Mouse (Mus musculus): ENCODE measurements at regions not wholly inside any gene's neighbourhood (a gene's known extent, or its start where the extent isn't known, plus 50 kb on each side); places are given as distances from the start of the nearest gene placed in this dataset.

- no peak for DNase-seq (ENCODE audit: low read depth, low spot score)
Observed at GRCm38 (mm10) chr12:25615377-25615776, 518.4 kb upstream of the Id2 start.

DNA sequence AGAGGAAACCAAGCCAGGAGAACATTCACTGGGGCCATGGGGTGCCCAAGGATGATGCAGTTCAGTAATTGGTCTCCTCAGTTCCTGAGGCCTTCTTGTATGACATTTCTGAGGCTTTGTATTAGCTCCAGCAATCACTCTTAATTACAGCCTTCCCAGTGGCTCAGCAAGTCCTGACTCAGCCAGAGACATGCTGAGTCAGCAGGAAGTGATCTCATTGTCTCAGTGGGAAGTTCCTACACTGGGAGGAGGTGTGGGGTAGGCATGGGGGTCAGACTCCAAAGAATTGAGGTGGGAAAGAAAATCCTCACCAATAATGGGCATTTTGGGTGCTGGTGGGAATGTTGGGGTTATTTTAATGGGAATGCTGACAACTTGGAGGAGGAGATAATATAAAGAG is 516.5 kb upstream of the Id2 start:
- DNase-seq (ENCODE audit: low read depth, low spot score) = peak; percentile 9

GRCm38 (mm10) chr12:25609045-25609444 is 512.1 kb upstream of the Id2 start:
- DNase-seq (ENCODE audit: low read depth, low spot score) = no peak

GRCm38 (mm10) chr12:25605396-25605795 is 508.5 kb upstream of the Id2 start:
- DNase-seq (ENCODE audit: low read depth, low spot score) = no peak

DNA sequence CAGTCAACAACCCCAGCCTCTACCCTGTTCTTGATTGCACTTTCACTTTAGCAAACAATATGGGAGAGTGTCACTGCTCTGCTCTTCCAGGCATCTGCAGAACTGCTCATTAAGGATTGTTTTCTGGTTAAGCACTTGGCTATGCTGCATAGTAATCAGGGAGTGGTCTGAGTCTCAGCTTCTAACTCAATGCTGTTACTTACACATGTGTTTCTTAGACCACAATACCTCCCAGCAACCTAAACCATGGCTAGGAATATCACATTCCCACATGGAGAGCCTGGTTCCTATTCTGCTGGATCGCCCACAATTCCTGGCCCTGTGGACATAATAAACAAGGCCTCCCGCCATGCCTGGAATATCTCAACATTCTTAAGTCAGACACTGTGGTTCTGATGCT is 493.3 kb upstream of the Id2 start:
- no peak for DNase-seq (ENCODE audit: low read depth, low spot score)

DNA sequence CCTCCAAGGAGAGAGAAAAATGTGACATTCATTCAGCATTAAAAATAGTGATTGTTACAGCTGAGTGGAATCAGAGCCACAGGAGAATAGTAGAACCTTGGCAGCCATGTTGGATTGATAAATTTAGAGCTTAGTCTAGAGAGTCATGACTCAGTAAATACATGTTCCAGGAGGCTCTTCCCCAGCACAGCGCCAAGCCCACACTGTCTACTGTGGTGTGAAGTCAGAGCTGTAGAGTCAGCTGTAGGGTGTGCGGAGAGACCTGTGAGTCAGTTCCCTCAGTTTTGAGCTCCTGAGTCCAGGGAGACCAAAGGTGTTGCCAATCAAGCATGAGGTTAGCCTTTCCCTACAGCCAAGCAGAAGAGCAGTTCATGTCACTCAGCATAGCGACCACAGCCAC is 488.8 kb upstream of the Id2 start:
- no peak for DNase-seq (ENCODE audit: low read depth, low spot score)

DNA sequence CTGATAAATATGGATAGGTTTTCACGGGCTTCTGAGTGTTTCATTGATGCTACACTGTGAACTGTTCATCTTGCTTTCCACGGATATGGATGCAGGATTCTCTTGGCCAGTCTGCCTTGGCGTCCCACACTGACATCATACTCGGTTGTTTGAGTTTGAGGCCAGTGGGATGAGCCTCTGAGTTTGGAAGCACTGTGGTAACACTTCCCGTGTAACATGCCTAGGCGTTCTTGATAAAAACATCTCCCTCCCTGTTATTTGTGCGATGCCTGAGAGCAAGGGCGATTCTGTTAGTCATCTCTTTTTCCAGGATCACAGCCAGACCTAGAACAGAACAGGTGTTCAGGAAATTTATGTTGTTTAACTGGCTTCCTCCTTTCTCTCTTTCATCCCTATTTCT is 482.5 kb upstream of the Id2 start:
- no peak for DNase-seq (ENCODE audit: low read depth, low spot score)

GRCm38 (mm10) chr12:25565131-25565530 is 468.2 kb upstream of the Id2 start:
- no peak for DNase-seq (ENCODE audit: low read depth, low spot score)

DNA sequence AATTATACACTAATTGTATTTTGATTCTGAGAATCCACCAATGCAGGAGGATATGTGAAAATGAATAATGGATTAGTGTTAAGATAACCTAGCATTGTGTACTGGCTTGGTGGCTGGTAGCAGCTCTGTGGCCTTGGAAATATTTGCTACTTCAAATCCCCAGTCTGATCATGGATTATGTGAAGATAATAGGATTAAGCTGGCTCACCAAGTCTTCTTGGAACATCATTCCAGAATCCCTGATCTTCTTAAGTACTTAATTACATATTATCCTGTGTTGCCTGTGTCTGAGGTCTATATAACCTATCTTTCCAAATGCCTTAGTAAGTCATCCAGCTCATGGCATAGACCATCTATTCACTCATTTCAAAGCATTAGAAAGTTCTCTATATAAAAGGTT is 462.7 kb upstream of the Id2 start:
- DNase-seq (ENCODE audit: low read depth, low spot score) = no peak

GRCm38 (mm10) chr12:25553656-25554055 is 456.7 kb upstream of the Id2 start:
- DNase-seq (ENCODE audit: low read depth, low spot score) = no peak

DNA sequence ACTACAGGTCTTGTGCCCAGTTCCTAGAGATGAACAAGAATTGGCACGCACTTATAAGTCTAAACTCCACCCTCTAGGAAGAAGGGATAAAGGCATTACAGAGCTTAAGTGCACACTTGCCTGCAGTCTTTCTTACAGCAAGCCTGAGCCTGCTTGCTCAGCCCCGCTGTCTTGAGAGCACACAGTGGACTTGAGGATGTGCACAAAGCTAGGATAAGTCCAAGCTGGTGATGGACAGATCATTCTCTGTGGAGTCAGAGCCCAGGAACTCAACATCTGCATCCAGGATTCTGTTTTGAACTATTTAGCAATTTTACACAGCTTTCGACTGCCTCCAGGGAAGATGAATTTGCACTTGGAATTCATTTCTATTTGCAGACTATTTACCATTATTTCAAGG is 452.8 kb upstream of the Id2 start:
- DNase-seq (ENCODE audit: low read depth, low spot score) = no peak

- no peak for DNase-seq (ENCODE audit: low read depth, low spot score)
Observed at GRCm38 (mm10) chr12:25544253-25544652, 447.3 kb upstream of the Id2 start.

- DNase-seq (ENCODE audit: low read depth, low spot score) = peak; percentile 37
Observed at GRCm38 (mm10) chr12:25534620-25534950, 437.6 kb upstream of the Id2 start.

DNA sequence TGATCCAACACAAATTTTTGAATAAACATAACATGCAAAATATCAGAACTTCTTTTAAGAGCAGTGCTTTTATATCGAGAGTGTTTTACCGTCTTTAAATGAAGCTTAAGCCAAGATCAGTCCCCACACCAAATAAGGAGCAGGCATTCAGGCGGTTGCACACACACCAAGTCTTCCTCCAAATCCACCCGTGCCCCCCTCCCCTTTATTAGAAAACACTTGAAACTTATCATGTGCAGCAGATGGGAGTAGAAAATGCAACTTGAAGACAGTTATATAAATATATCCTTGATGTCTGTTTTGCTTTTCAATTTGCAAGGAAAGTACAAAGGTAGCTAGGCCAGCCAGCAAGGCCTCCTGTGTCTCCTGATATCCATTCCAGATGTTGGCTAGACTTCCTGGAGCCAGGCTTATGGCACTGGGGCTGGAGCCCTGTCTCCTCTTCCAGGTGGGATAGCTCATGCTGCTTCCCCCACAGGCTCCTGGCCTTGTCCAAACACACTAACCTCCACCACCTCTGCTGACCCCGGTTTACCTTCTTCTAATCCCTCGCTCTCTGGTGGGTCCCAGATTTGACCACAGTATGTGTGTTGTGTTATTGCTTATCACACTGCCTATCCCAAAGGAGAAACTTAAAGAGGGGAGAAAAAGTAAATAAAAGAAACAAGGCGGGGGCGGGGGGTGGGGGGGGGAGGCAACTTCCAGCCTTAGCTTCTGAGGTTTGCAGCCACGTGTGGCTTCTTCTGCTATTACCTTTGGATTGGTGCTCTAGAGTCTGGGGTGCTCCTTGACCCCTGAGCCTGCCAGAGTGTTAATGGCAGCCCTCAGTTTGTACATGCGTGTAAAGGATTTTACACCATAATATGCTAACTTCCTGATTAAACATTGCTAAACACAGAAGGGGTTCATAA is 437.0 kb upstream of the Id2 start:
- peak; percentile 80 for DNase-seq (ENCODE audit: low read depth, low spot score)

DNA sequence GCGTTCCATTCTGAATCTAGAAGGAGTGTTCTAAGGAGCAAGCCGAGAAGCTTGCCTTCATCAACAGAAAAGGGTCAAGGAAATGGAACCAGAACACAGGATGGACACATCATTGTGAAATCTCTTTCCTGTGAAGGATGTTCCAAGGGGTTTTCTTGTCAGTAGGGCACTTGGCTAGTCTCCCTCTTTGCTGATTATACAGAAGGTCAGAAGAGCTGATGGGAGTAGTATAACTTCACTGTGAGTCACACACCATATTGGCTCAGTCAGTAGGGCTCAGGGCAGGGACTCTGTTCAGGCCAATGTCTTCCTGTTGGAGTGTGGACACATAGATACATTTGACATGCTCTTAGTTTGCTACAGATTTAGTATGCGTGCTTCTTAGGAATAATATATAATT is 433.5 kb upstream of the Id2 start:
- no peak for DNase-seq (ENCODE audit: low read depth, low spot score)

DNA sequence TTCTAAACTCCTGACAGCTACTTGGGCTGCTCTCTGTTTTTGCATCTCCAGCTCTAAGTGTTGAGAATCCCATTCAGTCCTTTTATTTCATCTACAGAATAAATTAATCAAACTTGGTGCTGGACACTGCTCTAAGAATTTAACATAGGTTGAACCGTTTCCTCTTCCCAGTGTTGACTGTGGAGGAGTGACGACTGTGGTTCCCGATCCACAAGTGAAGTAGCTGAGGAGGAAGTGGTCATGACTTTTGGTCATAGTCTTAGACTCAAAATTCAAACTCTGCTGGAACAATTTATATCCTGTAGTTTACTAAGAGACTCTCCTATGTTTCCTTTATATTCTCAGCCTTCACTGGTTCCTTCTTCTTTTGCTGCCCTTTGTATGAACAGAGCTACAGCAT is 432.6 kb upstream of the Id2 start:
- DNase-seq (ENCODE audit: low read depth, low spot score) = no peak

GRCm38 (mm10) chr12:25526639-25527038 is 429.7 kb upstream of the Id2 start:
- no peak for DNase-seq (ENCODE audit: low read depth, low spot score)

GRCm38 (mm10) chr12:25516738-25517137 is 419.8 kb upstream of the Id2 start:
- DNase-seq (ENCODE audit: low read depth, low spot score) = no peak

DNA sequence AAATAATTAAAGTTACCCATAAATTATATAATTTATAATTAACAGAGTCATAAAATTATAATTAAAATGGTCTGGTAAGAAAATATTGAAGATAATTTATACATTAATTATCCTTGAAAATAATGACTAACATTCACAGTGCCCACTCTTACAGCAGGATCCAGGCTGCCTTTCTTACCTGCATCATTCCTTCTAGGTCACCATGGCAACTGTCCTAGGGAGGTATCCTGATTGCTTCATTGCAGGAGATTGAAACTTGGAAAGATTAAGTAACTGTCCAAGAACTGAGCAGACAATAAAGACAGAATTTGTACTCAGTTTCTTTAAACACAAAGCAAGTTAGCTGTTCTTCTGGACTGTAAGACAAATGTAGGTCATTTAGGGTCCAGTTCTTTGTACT is 416.7 kb upstream of the Id2 start:
- peak; percentile 13 for DNase-seq (ENCODE audit: low read depth, low spot score)

- DNase-seq (ENCODE audit: low read depth, low spot score) = no peak
Observed at GRCm38 (mm10) chr12:25509666-25510065, 412.7 kb upstream of the Id2 start.

DNA sequence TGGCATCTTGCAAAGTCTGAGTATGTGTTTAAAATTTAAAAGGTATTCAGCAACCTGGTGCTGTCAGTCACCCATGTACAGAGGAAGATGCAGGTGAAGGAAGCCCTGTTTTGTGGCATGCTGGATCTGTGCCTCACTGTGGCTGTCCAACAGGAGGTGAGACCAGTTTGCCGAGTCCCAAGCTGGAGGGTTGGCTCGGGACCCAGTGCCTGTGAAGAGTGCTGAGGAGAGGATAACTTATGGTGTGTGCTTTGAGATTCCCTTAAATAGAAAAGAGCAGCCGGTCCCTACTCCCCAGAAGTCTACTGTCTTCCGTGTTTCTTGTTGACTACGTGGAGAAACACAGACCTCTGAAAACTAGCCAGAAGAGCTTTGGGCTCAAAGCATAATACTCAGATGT is 396.3 kb upstream of the Id2 start:
- DNase-seq (ENCODE audit: low read depth, low spot score) = no peak

DNA sequence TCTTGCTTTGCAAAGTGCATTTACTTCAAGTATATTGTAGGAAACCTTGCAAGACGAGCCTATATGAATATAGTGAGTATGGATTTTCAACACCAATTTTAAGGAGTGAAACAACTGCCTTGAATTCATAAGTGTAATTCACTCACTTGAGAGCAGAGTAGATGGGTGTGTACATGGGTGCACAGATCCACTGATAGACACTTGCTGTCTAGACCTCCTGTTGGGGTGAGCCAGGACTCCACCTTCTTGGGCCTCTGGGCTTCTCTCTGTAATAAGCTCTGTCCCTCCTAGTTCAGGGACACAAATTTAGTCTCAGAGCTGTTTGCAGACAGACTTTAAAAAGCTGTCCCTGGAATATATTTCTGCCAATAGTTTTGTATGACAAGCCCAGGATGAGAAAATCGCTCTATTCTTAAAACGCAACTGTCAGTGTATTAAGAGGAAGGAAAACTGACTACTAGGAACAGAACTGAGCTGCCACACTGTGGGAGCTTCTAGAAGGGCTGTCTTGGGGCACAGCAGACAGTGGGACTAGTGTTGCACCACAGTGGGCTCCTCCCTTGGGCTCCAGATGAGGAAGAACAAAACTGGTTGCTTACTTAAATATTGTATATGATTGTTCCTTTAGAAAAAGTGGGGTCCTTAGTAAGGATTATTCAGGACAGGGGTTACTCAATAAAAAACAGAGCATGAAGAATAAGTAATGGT is 395.7 kb upstream of the Id2 start:
- DNase-seq (ENCODE audit: low read depth, low spot score) = no peak

DNA sequence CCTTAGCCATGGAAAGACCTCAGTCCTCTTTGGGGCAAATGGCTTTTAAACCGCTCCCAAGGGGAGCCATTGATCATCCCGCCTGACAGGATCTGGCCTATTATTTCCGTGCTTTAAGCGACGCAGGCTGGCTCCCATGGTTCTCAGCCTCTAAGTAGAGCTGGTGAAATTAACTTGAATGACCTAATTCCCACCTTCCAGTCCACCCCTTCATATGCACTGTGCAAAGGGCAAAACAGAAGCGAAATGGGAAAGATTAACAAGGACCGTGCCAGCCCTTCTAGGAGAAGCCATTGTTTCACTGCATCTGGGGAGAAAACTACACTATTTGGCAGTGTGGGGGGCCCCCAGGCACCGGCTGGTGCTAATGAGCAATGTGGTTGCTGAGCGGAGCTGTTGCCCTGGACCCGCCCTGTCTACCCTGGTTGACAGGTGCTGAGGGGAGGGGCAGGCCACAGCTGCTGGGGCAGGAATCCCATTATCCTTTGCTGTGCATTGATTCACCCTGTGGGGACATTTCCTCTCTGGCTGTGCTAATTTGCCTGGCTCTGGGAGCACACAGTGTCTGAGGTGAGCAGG is 378.3 kb upstream of the Id2 start:
- peak; percentile 90 for DNase-seq (ENCODE audit: low read depth, low spot score)

Measured in mesoderm, embryonic 11.5 days (tissue).